Mouse (Mus musculus) liver, embryonic 12.5 days (tissue): Measurements from ENCODE around the gene Zfp771. TPM values are rescaled to one million over a fixed set of nuclear protein-coding genes. Genes with fewer than 3 reads are reported as not detected.
"Not testable (repeated sequence)": the region's sequence is repeated elsewhere in the genome, so short reads cannot be mapped to it uniquely, and the experiment has no call there.

Experiments used
- ATAC-seq: fragments of 200-750 bp; cut with Nextera tagmentation; 2 replicates; pipeline ENCODE4 v1.8.0; 2017; ENCODE audit warnings: moderate number of reproducible peaks, mild to moderate bottlenecking, moderate library complexity
- H3K27ac ChIP-seq: fragments of 300-500 bp; sonication (generic); 2 replicates; pipeline ENCODE4 v1.5.1; 2016; ENCODE audit warnings: mild to moderate bottlenecking
- H3K27me3 ChIP-seq: fragments of 300-500 bp; sonication (generic); replicated peaks from 2 replicates; pipeline ENCODE4 v1.6.1; 2016; ENCODE audit warnings: mild to moderate bottlenecking, moderate library complexity
- H3K36me3 ChIP-seq: fragments of 300-500 bp; sonication (generic); 2 replicates; pipeline ENCODE4 v1.6.1; 2016; ENCODE audit warnings: mild to moderate bottlenecking, moderate library complexity
- H3K4me1 ChIP-seq: fragments of 300-500 bp; sonication (generic); 2 replicates; pipeline ENCODE4 v1.6.1; 2016
- H3K4me2 ChIP-seq: fragments of 300-500 bp; sonication (generic); 2 replicates; pipeline ENCODE4 v1.6.1; 2016; ENCODE audit warnings: mild to moderate bottlenecking, moderate library complexity
- H3K4me3 ChIP-seq: fragments of 300-500 bp; sonication (generic); 2 replicates; pipeline ENCODE4 v1.5.1; 2016; ENCODE audit warnings: mild to moderate bottlenecking, moderate library complexity
- H3K9ac ChIP-seq: fragments of 300-500 bp; sonication (generic); 2 replicates; pipeline ENCODE4 v1.6.1; 2016; ENCODE audit warnings: mild to moderate bottlenecking, moderate library complexity
- H3K9me3 ChIP-seq: fragments of 300-500 bp; sonication (generic); replicated peaks from 2 replicates; pipeline ENCODE4 v1.6.1; 2016; ENCODE audit warnings: mild to moderate bottlenecking, moderate library complexity
- WGBS: fragments of 180-500 bp; shearing (Covaris S2); methylation state at CpG from one replicate; pipeline ENCODE4 v1.1.7; 2016; ENCODE audit not compliant: insufficient replicate concordance; 5-methylcytosine and 5-hydroxymethylcytosine counted together
- polyA plus RNA-seq: library from polyadenylated mRNA; unstranded; fragments of >200 nt; fragmentation: Nextera tagmentation; extraction: Ambion mirVana; gene quantifications from 2 replicates; pipeline ENCODE4 v1.2.1, GENCODE M21; 2016

Gene Zfp771
- polyA plus RNA-seq, 1 experiment from 2014 or later: 31.6 TPM

DNA sequence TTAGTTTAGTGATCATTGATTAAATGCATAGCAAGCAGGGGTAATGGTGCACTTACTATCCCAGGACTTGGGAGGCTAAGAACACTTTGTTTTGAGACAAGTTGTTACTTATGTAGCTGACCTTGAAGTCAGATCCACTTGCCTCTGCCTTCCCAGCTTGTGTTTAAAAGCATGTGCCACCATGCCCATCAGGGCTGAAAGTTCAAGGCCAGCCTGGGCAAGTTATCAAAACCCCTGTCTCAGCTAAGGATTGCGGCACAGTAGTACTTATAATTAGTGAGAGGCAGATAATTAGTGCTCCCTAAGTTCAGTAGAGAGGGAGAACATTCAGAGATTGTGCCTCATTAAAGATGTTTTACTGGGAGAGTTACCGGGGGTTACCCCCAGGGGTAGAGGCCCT is 9.3 kb upstream of the Zfp771 start:
- Histone ChIP-seq H3K4me2 (no peak overlapping the region), H3K9ac (no peak overlapping the region), H3K9me3 (no peaks in the 10 kb centered on the region), H3K27ac (no peak overlapping the region), H3K4me3 (no peak overlapping the region), H3K27me3 (no peaks in the 10 kb centered on the region), H3K4me1 (peaks cover 49% of the 10 kb centered on the region), H3K36me3 (peaks cover 53% of the 10 kb centered on the region)
- ATAC-seq: no peak
- whole genome bisulfite sequencing: 88% methylated on average over 2 of the region's 2 CpGs

DNA sequence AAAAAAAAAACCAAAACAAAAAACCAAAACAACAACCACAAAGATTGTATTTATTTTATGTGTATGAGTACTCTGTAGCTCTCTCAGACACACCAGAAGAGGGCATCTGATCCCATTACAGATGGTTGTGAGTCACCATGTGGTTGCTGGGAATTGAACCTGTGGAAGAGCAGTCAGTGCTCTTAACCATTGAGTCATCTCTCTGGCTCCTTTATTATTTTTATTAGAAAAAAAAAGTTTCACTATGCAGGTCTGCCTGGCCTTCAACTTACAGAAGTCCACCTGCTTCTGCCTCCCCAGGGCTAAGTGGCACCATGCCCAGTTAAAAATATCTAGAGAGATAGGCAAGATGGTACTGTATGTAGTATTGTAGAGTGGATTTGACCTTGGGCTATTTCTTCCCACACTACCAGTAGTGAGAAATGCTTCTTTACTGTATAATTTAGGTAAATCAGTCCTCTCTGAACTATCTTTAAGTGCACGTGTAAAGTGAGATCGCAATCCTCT is 660 bp upstream of the Zfp771 start:
- H3K4me1 ChIP-seq: peaks cover 39% of the 10 kb centered on the region

DNA sequence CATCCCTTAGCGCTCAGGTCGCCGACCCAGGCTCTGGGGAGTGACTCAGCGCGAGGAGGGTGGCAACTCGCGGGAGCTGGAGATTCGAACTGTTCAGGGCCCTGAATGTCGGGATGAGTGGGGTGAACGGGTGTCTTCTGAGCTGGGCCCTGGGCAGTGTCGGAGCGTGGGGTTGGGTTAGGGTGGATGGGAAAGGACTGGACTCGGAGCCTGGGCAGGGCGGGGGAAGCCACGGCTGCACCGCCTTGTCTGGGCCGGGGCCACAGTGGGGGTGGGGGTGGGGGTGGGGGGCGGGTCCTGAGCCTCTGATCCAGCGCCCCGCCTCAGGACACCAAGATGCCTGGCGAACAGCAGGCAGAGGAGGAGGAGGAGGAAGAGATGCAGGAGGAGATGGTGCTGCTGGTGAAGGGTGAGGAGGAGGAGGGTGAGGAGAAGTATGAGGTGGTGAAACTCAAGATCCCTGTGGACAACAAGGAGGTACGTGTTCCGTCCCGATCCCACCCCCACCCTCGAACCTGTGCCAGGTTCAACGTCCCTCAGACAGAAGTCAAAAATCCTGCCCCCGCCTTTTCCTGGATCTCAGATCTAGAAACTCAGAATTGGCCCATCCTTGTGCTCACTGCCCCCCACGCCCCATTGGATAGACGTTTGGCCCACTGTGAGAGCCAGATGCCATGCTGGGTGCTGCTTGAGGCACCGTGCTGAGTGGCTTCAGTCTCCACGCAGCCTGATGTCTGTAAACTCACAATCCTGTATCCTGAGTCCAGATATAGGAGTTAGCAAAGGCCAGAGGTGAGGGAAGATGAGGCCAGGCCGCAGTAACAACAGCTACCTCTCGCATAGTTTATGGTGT is 810 bp downstream of the Zfp771 start:
- H3K36me3 ChIP-seq: peaks cover 40% of the 10 kb centered on the region
- peak overlapping the region; percentile 91 for H3K27ac ChIP-seq
- H3K4me3 ChIP-seq: peak overlapping the region; percentile 82
- H3K4me2 ChIP-seq: peak overlapping the region; percentile 97
- no peak; the same call in 1 of the 2 replicates for ATAC-seq
- H3K9ac ChIP-seq: peak overlapping the region; percentile 93
- no peaks in the 10 kb centered on the region for H3K27me3 ChIP-seq
- H3K4me1 ChIP-seq: peaks cover 39% of the 10 kb centered on the region
- 12% methylated on average over 30 of the region's 33 CpGs for WGBS
- H3K9me3 ChIP-seq: no peaks in the 10 kb centered on the region

More for the DNA sequence above, 660 bp upstream of the Zfp771 start:
- no peak for ATAC-seq
- peak overlapping the region; percentile 93 for H3K9ac ChIP-seq
- H3K4me2 ChIP-seq: peak overlapping the region; percentile 97
- peak overlapping the region; percentile 91 for H3K27ac ChIP-seq
- no peaks in the 10 kb centered on the region for H3K27me3 ChIP-seq
- H3K36me3 ChIP-seq: peaks cover 33% of the 10 kb centered on the region
- peak overlapping the region; percentile 82 for H3K4me3 ChIP-seq
- no peaks in the 10 kb centered on the region for H3K9me3 ChIP-seq
- WGBS: 31% methylated on average over 2 of the region's 2 CpGs

DNA sequence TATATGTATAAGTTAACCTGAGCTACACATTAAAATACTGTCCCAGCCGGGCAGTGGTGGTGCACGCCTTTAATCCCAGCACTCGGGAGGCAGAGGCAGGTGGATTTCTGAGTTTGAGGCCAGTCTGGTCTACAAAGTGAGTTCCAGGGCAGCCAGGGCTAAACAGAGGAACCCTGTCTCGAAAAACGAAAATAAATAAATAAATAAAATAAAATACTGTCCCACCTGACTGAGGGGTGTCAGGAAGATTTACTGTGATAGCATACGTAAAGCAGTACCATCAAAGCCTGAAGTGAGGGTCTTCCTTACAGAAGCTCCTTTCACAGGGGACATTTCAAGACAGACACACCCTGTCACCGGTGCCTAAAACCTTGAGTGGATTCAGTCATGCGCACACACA is 6.4 kb downstream of the Zfp771 start:
- not testable (repeated sequence) for H3K9me3 ChIP-seq, H3K4me3 ChIP-seq, H3K27ac ChIP-seq, H3K27me3 ChIP-seq, ATAC-seq, H3K9ac ChIP-seq, H3K4me2 ChIP-seq
- H3K36me3 ChIP-seq: peaks cover 43% of the 10 kb centered on the region
- 81% methylated on average over 8 of the region's 8 CpGs for WGBS
- H3K4me1 ChIP-seq: peaks cover 44% of the 10 kb centered on the region

DNA sequence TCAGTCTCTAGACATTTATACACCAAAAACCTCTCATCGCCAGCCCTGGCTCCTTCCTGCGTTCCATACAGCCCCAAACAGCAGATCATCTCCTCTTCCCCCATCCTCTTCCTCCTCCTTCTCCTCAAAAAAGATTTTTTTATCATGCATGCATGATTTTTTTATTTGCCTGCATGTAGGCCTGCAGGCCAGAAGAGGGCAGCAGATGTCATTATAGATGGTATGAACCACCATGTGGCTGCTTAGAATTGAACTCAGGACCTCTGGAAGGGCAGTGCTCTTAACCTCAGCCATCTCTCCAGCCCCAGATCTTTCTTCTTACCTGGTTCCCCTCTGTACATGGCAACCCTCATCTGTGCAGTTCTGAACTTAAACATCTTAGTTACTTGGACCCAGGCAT is 8.3 kb downstream of the Zfp771 start:
- H3K27ac ChIP-seq: 0 out of 2 replicates have a peak overlapping the region, but pooled peaks have one; percentile 93
- H3K27me3 ChIP-seq: no peaks in the 10 kb centered on the region
- no peak overlapping the region for H3K4me3 ChIP-seq
- no peak overlapping the region for H3K4me2 ChIP-seq
- H3K9me3 ChIP-seq: no peaks in the 10 kb centered on the region
- ATAC-seq: no peak
- H3K4me1 ChIP-seq: peaks cover 40% of the 10 kb centered on the region
- peaks cover 39% of the 10 kb centered on the region for H3K36me3 ChIP-seq
- WGBS: 60% methylated on average over 2 of the region's 2 CpGs
- H3K9ac ChIP-seq: no peak overlapping the region

DNA sequence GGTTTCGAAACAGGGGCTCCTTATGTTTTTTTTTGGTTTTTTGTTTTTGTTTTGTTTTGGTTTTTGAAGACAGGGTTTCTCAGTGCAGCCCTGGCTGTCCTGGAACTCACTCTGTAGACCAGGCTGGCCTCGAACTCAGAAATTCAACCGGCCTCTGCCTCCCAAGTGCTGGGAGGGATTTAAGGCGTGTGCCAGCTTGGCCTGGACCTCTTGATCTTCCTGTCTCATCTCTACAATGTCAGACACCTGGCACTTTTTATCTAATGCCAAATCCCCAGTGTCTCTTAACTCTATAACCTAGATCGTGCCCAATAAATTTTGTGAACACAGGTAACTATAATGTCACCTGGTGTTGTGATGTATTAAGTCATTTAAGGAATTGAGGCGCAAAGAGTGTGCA is 9.3 kb downstream of the Zfp771 start:
- Histone ChIP-seq H3K9ac (peak overlapping the region; percentile 79), H3K9me3 (no peaks in the 10 kb centered on the region)
- 73% methylated on average over 6 of the region's 6 CpGs for WGBS

DNA sequence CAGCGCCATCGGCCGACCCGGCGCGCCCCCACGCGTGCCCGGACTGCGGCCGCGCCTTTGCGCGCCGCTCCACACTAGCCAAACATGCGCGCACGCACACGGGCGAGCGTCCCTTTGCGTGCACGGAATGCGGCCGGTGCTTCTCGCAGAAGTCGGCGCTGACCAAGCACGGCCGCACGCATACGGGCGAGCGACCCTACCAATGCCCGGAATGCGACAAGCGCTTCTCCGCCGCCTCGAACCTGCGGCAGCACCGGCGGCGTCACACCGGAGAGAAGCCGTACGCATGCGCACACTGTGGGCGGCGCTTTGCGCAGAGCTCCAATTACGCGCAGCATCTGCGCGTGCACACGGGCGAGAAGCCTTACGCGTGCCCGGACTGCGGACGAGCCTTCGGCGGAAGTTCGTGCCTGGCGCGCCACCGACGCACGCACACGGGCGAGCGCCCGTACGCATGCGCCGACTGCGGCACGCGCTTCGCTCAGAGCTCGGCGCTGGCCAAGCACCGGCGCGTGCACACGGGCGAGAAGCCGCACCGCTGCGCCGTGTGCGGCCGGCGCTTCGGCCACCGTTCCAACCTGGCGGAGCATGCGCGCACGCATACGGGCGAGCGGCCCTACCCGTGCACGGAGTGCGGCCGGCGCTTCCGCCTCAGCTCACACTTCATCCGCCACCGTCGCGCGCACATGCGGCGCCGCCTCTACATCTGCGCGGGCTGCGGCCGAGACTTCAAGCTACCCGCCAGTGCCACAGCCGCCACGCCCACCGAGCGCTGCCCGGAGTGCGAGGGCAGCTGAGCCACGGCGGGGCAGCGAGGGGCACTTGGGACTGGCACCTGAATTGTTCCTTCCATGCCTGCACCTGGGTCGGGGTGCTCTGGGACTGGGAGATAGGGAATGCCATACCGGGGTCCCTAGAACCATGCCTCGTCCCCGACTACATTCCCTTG is 10.0 kb downstream of the Zfp771 start:
- peak overlapping the region; percentile 84 for H3K4me2 ChIP-seq
- no peaks in the 10 kb centered on the region for H3K9me3 ChIP-seq
- ATAC-seq: peak; percentile 89
- WGBS: under 1% methylated on average over 131 of the region's 136 CpGs
- peak overlapping the region; percentile 79 for H3K9ac ChIP-seq
- H3K36me3 ChIP-seq: peaks cover 32% of the 10 kb centered on the region
- H3K27me3 ChIP-seq: no peaks in the 10 kb centered on the region
- H3K4me1 ChIP-seq: peaks cover 52% of the 10 kb centered on the region
- peak overlapping the region; percentile 68 for H3K4me3 ChIP-seq
- peak overlapping the region; percentile 93 for H3K27ac ChIP-seq

More for the DNA sequence above, 9.3 kb downstream of the Zfp771 start:
- Histone ChIP-seq H3K4me1 (peaks cover 44% of the 10 kb centered on the region), H3K4me2 (peak overlapping the region; percentile 84), H3K27ac (peak overlapping the region; percentile 93), H3K4me3 (peak overlapping the region; percentile 68), H3K36me3 (peaks cover 38% of the 10 kb centered on the region), H3K27me3 (no peaks in the 10 kb centered on the region)
- ATAC-seq: no peak

DNA sequence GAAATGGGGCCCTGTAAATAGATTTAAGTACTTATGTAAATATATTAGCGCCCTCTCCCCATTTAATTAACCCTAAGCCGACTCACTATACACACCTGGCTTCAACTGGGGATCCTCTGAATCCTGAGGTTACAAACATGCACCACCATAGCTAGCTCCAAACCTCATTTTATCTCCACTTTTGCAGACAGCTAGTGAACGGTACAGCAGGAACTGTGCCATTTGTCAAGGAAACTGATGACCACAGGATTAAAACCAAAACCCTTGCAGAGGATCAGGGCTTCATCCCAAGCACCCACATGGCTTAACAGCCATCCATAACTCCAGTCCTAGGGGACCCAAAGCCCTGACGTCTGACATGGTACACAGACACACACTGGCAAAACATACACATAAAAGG is 10.9 kb downstream of the Zfp771 start:
- H3K27me3 ChIP-seq: no peaks in the 10 kb centered on the region
- H3K36me3 ChIP-seq: peaks cover 23% of the 10 kb centered on the region
- peaks cover 61% of the 10 kb centered on the region for H3K4me1 ChIP-seq
- ATAC-seq: no peak
- WGBS: 12% methylated on average over 4 of the region's 4 CpGs
- H3K4me2 ChIP-seq: peak overlapping the region; percentile 84
- H3K4me3 ChIP-seq: peak overlapping the region; percentile 68
- no peaks in the 10 kb centered on the region for H3K9me3 ChIP-seq
- peak overlapping the region; percentile 93 for H3K27ac ChIP-seq
- peak overlapping the region; percentile 79 for H3K9ac ChIP-seq

DNA sequence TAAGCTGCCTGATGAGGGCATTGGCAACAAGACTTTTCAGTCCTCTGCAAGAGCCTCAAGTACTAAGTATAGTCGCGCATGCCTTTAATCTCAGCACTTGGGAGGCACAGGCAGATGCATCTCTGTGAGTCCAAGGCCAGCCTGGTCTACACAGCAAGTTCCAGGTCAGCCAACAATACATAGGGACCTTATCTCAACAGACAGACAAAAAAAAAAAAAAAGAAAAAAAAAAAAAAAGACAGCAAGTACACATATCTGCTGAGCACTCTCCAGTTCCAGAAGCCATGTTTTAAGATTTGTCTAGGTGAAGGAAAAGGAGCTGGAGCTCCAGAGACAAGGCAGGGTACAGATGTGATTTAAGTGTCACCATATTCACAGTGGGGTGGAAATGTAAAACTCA is 11.9 kb downstream of the Zfp771 start:
- H3K36me3 ChIP-seq: peaks cover 21% of the 10 kb centered on the region
- WGBS: 58% methylated on average over 2 of the region's 2 CpGs
- no peaks in the 10 kb centered on the region for H3K27me3 ChIP-seq
- no peak overlapping the region; the same call in none of the 2 replicates for H3K9ac ChIP-seq
- 0 out of 2 replicates have a peak overlapping the region, but pooled peaks have one; percentile 16 for H3K27ac ChIP-seq
- ATAC-seq: no peak
- H3K4me2 ChIP-seq: no peak overlapping the region
- H3K4me3 ChIP-seq: no peak overlapping the region
- no peaks in the 10 kb centered on the region for H3K9me3 ChIP-seq
- peaks cover 65% of the 10 kb centered on the region for H3K4me1 ChIP-seq

DNA sequence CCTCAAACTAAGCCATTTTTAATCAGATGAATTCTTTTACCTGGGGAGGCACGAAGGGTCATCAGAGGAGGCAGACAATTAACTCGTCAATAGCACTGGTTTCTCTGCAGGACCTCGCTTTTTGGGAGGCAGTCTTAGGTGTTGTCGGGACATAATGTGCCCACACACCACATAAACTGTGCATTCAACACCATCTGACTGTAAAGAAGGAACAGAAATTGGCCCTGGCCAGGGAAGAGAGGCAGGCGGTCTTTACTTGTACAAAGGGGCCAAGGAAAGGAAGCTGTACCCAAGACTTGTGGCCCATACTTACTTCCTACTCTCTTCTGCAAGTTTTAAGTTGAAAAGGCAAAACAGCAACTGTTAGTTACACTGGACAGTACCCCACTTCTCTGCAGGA is 12.4 kb downstream of the Zfp771 start:
- H3K9me3 ChIP-seq: no peaks in the 10 kb centered on the region
- ATAC-seq: no peak
- no peak overlapping the region; the same call in 1 of the 2 replicates for H3K9ac ChIP-seq
- no peak overlapping the region for H3K4me2 ChIP-seq
- H3K27ac ChIP-seq: peak overlapping the region; percentile 16; the same call in 1 of the 2 replicates
- no peaks in the 10 kb centered on the region for H3K27me3 ChIP-seq
- H3K36me3 ChIP-seq: peaks cover 21% of the 10 kb centered on the region
- WGBS: 85% methylated on average over 5 of the region's 5 CpGs
- no peak overlapping the region for H3K4me3 ChIP-seq
- H3K4me1 ChIP-seq: peaks cover 70% of the 10 kb centered on the region

DNA sequence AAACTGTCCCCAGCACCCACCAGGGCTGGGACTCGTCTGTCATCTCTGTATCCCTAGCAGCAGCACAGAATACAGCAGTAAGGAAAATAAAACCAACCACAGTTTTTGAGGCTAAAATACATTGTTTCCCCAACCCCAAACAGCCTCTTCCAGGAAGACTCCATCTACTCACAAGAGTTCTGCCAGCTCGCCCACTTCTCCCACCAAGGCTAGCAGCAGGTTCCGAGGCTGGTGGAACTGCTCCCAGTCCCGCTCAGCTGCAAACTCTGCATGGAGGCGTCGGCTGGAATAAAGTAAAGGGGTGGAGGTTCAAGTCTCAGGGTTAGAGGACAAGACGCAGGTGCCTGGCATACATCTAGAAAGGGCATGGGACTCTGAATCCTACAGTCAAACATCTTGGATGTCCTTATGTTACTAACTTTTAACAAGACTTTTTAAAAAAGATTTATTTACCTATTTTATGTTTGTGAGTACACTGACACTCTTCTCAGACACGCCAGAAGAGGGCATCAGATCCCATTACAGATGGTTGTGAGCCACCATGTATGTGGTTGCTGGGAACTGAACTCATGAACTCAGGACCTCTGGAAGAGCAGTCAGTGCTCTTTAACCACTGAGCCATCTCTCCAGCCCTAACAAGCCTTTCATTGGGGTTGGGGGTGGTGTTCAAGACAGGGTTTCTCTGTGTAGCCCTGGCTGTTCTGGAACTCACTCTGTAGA is 15.3 kb downstream of the Zfp771 start:
- Histone ChIP-seq H3K9me3 (0 out of 2 replicates have a peak, but pooled peaks cover 3% of the 10 kb centered on the region), H3K36me3 (peaks cover 21% of the 10 kb centered on the region), H3K9ac (peak overlapping the region; percentile 77), H3K27ac (peak overlapping the region; percentile 68), H3K4me2 (peak overlapping the region; percentile 91), H3K4me1 (peaks cover 77% of the 10 kb centered on the region), H3K4me3 (peak overlapping the region; percentile 78), H3K27me3 (peaks cover under 1% of the 10 kb centered on the region; the same call in 1 of the 2 replicates)
- 61% methylated on average over 8 of the region's 8 CpGs for WGBS
- no peak for ATAC-seq
